Mouse (Mus musculus): ENCODE results near the gene Fam71b. TPM values are rescaled to one million over a fixed set of nuclear protein-coding genes. Genes with fewer than 3 reads are reported as not detected.

Gene Fam71b
- polyA plus RNA-seq, 1 experiment: 0.04 TPM

DNA sequence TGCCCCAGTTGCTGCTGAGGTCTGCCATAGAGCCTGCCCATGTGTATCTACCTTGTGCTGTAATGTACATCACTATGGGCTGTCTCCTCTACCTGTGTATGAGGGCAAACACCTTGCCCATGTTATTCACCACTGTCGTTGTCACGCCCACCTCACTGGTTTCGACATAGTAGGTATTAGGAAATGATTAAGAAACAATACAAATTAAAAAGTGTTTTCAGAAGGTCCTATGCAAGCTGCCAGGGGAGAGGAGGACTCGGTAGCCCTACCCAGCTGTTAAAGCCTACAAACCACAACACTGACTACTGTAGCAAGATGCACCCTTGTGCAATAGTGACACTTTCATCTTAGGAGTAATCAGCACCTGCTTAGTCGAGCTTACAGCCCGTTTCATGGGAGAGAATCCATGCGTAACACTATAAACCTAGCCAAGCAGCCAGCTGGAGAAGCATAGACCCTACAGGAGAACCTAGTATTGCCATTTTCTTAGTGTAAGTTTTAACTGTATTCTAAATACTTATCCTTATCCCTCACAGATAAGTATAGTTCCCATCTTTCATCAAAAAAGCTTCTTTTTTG is 16.2 kb upstream of the Fam71b start:
- no peak for DNase-seq (ENCODE audit: low read depth, low spot score)
- WGBS: 76% methylated on average over 7 of the region's 7 CpGs

DNA sequence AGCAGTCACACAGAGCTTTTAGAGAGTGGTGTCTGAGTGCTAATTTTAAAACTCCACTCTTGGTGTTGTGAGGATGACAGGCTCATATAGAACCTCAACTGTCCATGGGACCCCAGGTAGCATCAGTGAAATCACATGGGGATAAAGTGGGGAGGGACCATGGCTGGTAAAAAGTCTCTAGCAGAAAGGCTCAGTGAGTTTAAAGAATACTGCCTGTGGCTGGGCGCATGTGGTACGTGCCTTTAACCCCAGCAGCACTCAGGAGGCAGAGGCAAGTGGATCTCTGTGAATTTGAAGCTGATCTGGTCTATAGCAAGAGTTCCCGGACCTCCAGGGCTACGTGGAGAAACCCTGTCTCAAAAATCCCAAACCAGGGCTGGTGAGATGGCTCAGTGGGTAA is 13.9 kb upstream of the Fam71b start:
- 87% methylated on average over 4 of the region's 4 CpGs for WGBS
- no peak for DNase-seq (ENCODE audit: low read depth, low spot score)

DNA sequence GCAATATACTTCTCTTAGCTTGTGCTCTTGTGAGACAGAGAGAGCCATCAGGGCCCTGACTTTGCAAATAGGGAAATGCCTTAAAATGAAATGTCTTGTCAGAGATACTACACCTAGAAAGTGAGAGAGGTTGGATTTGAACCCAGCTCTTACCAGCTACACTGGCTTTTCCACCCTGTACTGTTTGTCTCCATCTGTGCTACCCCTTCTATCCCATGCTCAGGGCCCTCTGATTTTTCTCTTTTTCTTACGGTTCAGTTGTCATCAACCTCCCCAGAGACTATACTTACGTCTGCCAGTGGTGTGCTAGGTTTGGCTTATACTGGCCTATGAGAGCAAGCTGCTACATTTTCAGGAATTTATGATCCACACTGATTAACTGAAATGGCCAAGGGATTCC is 11.4 kb upstream of the Fam71b start:
- 68% methylated on average over 2 of the region's 2 CpGs for WGBS
- DNase-seq (ENCODE audit: low read depth, low spot score): no peak

GRCm38 (mm10) chr11:46386556-46386955 is 9.8 kb upstream of the Fam71b start:
- no peak for DNase-seq (ENCODE audit: low read depth, low spot score)
- WGBS: 79% methylated on average over 8 of the region's 8 CpGs

- DNase-seq (ENCODE audit: low read depth, low spot score): no peak
- WGBS: 84% methylated on average over 8 of the region's 8 CpGs
Observed at GRCm38 (mm10) chr11:46387061-46387460, 9.3 kb upstream of the Fam71b start.

DNA sequence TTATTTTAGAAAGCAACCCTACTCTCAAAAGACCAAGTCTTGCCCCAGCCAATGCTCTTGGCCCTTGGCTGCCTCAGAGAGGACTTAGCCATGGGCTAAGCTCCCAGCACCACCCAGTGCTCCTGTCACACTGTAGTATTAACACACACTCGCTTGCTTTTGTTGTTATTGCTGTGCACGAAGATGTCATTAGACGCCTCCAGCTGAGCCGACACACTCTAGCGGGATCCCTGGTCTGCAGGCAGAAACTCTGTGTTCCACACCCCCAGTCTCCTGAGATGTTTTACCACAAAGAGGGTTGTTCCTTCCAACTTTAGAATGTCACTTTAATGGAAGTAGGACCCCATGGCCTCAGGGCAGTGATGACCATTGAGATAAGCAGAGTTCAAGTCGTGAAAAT is 7.9 kb upstream of the Fam71b start:
- DNase-seq (ENCODE audit: low read depth, low spot score): no peak
- 60% methylated on average over 6 of the region's 6 CpGs for WGBS

DNA sequence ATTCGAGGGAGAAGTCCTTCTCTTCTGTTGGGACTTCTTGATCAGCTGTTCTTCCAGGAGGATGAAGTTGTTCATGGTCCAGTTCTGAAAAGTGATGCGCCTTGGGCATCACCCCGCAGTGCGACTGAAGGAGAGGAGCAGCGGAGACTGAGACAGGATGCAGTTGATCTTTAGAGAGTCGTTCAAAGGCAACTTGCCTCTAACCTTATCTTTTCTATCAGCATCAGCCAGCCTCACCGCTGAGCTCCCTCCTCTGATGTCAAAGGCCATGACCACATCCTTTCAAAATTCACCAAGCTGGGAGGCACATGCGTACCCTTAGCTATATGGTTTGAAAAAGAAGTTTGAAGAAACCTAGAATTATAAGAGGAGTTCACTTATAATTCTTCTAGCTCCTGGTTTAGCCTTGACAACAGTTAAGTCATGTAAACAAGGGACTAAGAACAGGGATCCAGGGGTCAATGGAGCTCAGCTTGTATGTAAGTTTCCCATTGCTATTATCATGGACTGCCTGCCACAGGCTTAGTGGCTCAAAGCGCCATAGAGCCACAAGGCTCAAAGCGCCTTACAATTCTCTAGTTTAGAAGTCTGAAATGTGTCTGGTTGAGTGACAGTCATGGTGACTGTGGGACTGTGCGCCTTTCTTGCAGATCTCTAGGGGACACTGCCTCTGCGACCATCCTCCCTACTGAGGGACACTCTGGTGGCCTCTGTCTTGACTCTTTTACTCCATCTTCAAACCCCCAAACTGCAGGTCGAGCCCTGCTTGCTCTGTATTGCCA is 6.8 kb upstream of the Fam71b start, which contains the start of gene Itk:
TSS of gene Itk (minus strand) at position 180 of the 782 bp plus-strand sequence.
- WGBS: 67% methylated on average over 13 of the region's 13 CpGs
- DNase-seq (ENCODE audit: low read depth, low spot score): no peak

DNA sequence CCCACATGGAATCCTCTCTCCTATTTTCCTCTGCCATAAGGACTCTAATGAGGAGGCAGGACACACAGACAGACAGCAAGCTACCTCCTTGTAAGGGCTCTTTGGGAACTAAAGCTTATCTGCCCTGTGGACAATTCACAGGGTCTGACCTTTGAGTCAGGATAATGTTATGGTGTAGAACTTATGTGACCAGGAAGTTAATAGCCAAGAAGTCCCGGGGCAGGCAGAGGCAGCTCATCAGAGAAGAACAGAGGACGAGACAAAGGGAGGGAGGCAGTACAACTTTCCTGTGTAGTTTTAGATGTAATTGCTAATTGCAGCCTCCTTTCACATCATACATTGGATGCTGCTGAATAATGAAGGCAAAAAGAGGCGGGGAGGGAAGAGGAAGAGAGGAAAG is 5.7 kb upstream of the Fam71b start:
- 45% methylated on average over 3 of the region's 3 CpGs for WGBS
- DNase-seq (ENCODE audit: low read depth, low spot score): no peak

GRCm38 (mm10) chr11:46392890-46393289 is 3.5 kb upstream of the Fam71b start:
- DNase-seq (ENCODE audit: low read depth, low spot score): no peak
- 70% methylated on average over 7 of the region's 7 CpGs for WGBS

DNA sequence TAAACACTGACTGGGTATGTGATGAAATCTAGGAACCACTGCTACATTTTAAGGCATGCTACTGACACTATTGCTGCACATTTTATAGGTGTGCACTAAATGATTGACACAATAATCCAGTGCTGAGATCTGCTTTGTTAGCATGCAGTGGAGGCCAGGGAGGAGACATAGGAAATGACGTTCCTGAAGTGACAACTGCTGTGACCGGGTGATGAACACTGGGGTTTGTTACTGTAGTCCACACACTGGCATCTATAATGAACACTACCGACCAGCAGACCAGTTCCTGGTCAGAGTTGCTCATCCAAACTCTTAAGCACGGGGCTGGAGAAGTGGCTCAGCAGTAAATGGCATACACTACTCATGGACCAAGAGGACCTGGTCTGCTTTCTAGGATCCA is 2.9 kb upstream of the Fam71b start:
- no peak for DNase-seq (ENCODE audit: low read depth, low spot score)
- 66% methylated on average over 4 of the region's 4 CpGs for WGBS

DNA sequence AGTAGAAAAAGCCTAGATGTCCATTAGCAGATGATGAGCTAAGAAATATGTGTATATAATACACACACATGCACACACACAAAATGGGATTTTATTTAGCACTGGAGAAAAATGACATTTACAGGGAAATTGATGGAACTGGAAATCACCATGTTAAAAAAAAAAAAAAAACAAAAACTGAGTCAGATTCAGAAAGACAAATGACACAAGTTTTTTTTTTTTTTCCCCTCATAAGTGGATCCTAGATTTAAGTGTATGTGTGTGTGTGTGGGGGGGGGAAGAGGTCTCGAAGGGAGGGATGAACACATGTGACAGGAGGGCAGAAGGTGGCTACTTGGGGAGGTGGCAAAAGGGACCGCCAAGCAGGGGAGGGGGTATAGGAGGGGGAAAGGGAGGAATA is 1.3 kb upstream of the Fam71b start:
- 73% methylated on average over 2 of the region's 2 CpGs for WGBS
- DNase-seq (ENCODE audit: low read depth, low spot score): no peak

GRCm38 (mm10) chr11:46395698-46396097 is 661 bp upstream of the Fam71b start:
- no peak for DNase-seq (ENCODE audit: low read depth, low spot score)
- WGBS: 86% methylated on average over 2 of the region's 2 CpGs

DNA sequence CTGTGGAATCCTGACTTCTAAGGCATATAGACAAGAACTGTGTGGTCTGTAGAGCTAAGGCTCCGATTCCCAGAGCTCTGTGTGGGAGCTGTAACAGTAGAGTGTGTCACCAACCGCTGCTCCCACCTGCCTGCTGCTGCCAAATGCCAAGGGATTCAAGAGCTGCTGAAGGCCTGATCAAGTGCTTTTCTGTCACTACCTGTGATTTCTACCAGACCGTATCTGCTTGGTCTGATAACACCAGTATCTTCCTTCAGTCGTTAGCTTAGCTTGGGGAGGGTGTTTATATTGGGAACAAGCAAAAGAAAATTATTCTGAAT is 461 bp downstream of the Fam71b start:
- no peak for DNase-seq (ENCODE audit: low read depth, low spot score)
- WGBS: 87% methylated on average over 4 of the region's 4 CpGs

- DNase-seq (ENCODE audit: low read depth, low spot score): no peak
- 42% methylated on average over 2 of the region's 2 CpGs for WGBS
Observed at GRCm38 (mm10) chr11:46397900-46398299, 1.5 kb downstream of the Fam71b start.

GRCm38 (mm10) chr11:46398473-46398872 is 2.1 kb downstream of the Fam71b start:
- DNase-seq (ENCODE audit: low read depth, low spot score): no peak
- 77% methylated on average over 4 of the region's 4 CpGs for WGBS

- WGBS: 70% methylated on average over 5 of the region's 5 CpGs
- no peak for DNase-seq (ENCODE audit: low read depth, low spot score)
Observed at GRCm38 (mm10) chr11:46398933-46399383, 2.6 kb downstream of the Fam71b start.

- no peak for DNase-seq (ENCODE audit: low read depth, low spot score)
- 30% methylated on average over 12 of the region's 12 CpGs for WGBS
Observed at GRCm38 (mm10) chr11:46401555-46401954, 5.2 kb downstream of the Fam71b start.

DNA sequence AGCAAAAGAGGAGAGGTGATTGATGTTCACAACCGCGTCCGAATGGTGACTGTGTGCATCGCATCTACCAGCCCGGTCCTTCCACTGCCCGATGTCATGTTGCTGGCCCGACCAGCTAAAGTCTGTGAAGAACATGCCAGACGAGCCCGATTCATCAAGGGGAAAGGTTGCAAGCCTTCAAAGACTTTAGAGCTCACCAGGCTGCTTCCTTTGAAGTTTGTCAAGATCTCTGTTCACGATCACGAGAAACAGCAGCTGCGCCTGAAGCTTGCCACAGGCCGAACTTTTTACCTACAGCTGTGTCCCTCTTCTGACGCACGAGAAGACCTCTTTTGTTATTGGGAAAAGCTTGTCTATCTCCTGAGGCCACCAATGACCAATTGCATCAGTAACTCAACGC is 8.6 kb downstream of the Fam71b start:
- DNase-seq (ENCODE audit: low read depth, low spot score): no peak
- WGBS: 87% methylated on average over 16 of the region's 16 CpGs

GRCm38 (mm10) chr11:46406721-46407120 is 10.4 kb downstream of the Fam71b start:
- DNase-seq (ENCODE audit: low read depth, low spot score): no peak
- 62% methylated on average over 10 of the region's 10 CpGs for WGBS

- 33% methylated on average over 2 of the region's 2 CpGs for WGBS
- DNase-seq (ENCODE audit: low read depth, low spot score): no peak
Observed at GRCm38 (mm10) chr11:46410018-46410563, 13.7 kb downstream of the Fam71b start.

DNA sequence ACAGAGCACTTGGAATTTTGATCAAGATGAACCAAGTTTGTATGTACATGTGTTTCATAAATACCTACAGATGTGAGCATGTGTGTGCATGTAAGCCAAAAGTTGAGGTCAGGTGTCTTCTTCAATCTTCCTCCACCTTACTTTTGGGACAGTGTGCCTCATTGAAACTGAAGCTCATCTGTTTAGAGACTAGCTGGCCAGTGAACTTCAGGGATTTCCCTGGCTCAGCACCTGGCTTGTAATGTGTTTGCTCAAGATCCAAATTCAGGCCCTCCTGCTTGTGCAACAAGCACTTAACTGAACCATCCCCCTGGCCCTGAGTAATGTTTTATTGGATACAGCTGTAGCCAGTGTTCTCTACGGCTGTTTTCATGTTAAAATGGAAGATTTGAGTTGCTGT is 22.1 kb downstream of the Fam71b start:
- no peak for DNase-seq (ENCODE audit: low read depth, low spot score)
- 24% methylated on average over 1 of the region's 1 CpGs for WGBS
